Mouse (Mus musculus) E14TG2a.4 (cell line): ENCODE data around the gene Ifnar2.

ENCODE experiments used
- CTCF ChIP-seq: conservative IDR thresholded peaks from 2 replicates; pipeline ENCODE4 v1.5.1; 2014; ENCODE audit warnings: low read length
- NANOG ChIP-seq: IDR thresholded peaks from 2 replicates; pipeline ENCODE4 v1.6.1; 2014; ENCODE audit warnings: borderline replicate concordance, low read length, mixed read lengths

DNA sequence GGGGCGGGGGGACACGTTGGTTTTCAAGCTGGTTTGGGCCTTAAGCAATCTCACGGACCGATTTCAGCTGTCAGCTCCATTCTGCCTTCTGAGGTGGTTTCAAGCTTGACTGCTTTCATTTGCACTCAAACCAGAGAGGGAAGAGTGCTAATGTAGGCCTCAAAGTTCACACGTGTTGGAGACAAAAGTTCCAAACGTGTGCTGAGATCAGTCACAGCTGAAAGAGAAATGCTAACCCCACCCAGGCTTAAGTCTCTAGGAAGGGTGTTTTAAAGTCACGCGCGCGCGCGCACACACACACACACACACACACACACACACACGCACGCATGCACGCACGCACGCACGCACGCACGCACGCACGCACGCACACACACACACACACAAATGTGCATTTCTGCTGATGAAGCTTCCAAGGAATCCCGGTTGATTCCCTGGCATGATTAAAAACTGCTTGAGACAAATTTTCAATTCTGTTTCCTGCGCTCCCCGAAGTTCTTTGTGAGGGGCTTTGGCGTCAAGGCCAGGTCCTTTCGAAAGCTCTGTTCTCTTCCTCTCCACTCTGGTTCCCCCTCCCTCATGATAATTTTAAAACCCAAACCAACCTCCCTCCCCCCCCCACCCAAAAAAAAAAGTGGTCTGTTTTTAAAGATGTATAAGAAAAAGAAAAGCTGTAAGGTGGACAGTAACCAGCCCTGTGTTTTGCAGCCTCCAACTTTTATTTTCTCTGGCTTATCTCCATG lies 23.8 kb upstream of the Ifnar2 start:
- TF ChIP-seq CTCF (no peak), NANOG (no peak)
